Mouse (Mus musculus) bone marrow macrophage, adult 2 months (primary cell): Measurements from ENCODE around the gene Cldn4.

ENCODE experiments used
- CTCF ChIP-seq: IDR thresholded peaks from 2 replicates; pipeline ENCODE4 v1.5.1; 2012; ENCODE audit warnings: low read depth, mild to moderate bottlenecking, low read length, moderate library complexity
- POLR2A ChIP-seq: IDR thresholded peaks from 2 replicates; pipeline ENCODE4 v1.6.1; 2012; ENCODE audit warnings: mild to moderate bottlenecking, low read depth, low read length, borderline replicate concordance

GRCm38 (mm10) chr5:134918071-134918832 lies 28.5 kb downstream of the Cldn4 start:
- peak; percentile 92 for TF ChIP-seq CTCF
- TF ChIP-seq POLR2A: no peak
